8 mouse cellular contexts compared by ENCODE assay signal in genomic region chr2:146855599-146856039, GRCm38 (mm10). TPM values are rescaled to one million over a fixed set of nuclear protein-coding genes. Genes with fewer than 3 reads are reported as not detected.
DNase-seq lines count a peak whose midpoint lies in the region; ATAC-seq and TF ChIP-seq lines count a peak whose summit lies in the region.

Kiz (plus strand) TSS chr2:146855864.

- peak within 1 kb of the TSS; percentile 68 for H3K4me3 ChIP-seq in forebrain, embryonic 13.5 days
- peak within 1 kb of the TSS; percentile 92 for H3K4me3 ChIP-seq in liver, embryonic 16.5 days (ENCODE audit: low read depth, low read length)
- peak within 1 kb of the TSS; percentile 79 for H3K4me3 ChIP-seq in neural tube, embryonic 12.5 days
- H3K4me3 ChIP-seq in stomach, postnatal 0 days (ENCODE audit: low read depth, low read length): peak within 1 kb of the TSS; percentile 79

- TF ChIP-seq EP300 in stomach, postnatal 0 days (optimal IDR thresholded peaks at IDR 0.05): no peak

- peak within 1 kb of the TSS; percentile 79 for H3K9ac ChIP-seq in forebrain, embryonic 13.5 days
- peak within 1 kb of the TSS; percentile 92 for H3K9ac ChIP-seq in liver, embryonic 16.5 days (ENCODE audit: low read depth, low read length)
- peak within 1 kb of the TSS; percentile 74 for H3K9ac ChIP-seq in neural tube, embryonic 12.5 days
- H3K9ac ChIP-seq in stomach, postnatal 0 days (ENCODE audit: low read length): peak within 1 kb of the TSS; percentile 86

- WGBS in forebrain, embryonic 13.5 days: under 1% methylated on average over 31 of the region's 32 CpGs
- under 1% methylated on average over 32 of the region's 32 CpGs for WGBS in large intestine, adult 2 months
- under 1% methylated on average over 32 of the region's 32 CpGs for WGBS in liver, embryonic 16.5 days (ENCODE audit: insufficient replicate concordance)
- WGBS in neural tube, embryonic 12.5 days: under 1% methylated on average over 32 of the region's 32 CpGs
- under 1% methylated on average over 31 of the region's 32 CpGs for WGBS in stomach, postnatal 0 days

- peak within 1 kb of the TSS; percentile 82 for H3K4me2 ChIP-seq in forebrain, embryonic 13.5 days
- H3K4me2 ChIP-seq in liver, embryonic 16.5 days (ENCODE audit: low read depth, low read length): peak within 1 kb of the TSS; percentile 92
- peak within 1 kb of the TSS; percentile 73 for H3K4me2 ChIP-seq in neural tube, embryonic 12.5 days (replicated peaks)
- H3K4me2 ChIP-seq in stomach, postnatal 0 days (replicated peaks; ENCODE audit: low read depth): peak within 1 kb of the TSS; percentile 91

- DNase-seq in ES-CJ7 (ENCODE audit: low read depth, low spot score): peak; percentile 88
- peak; percentile 95 for DNase-seq in heart, postnatal 10 days
- DNase-seq in large intestine, adult 2 months (ENCODE audit: low read depth, low spot score): peak; percentile 78
- peak; percentile 97 for DNase-seq in stomach, postnatal 0 days (ENCODE audit: low spot score)

- H3K36me3 ChIP-seq in forebrain, embryonic 13.5 days (ENCODE audit: poor library complexity, severe bottlenecking): no peaks in the 10 kb centered on the region
- no peaks in the 10 kb centered on the region for H3K36me3 ChIP-seq in liver, embryonic 16.5 days (ENCODE audit: control insufficient read depth, insufficient read depth)
- H3K36me3 ChIP-seq in neural tube, embryonic 12.5 days: no peaks in the 10 kb centered on the region
- H3K36me3 ChIP-seq in stomach, postnatal 0 days (ENCODE audit: control insufficient read depth, insufficient read depth, low read length): no peaks in the 10 kb centered on the region

- peak; percentile 95 for ATAC-seq in cerebellum, adult (ENCODE audit: insufficient number of reproducible peaks, low FRiP score, low TSS enrichment)
- peak; percentile 99 for ATAC-seq in forebrain, embryonic 13.5 days
- peak; percentile 99 for ATAC-seq in liver, embryonic 16.5 days (ENCODE audit: low read depth)
- peak; percentile 100 for ATAC-seq in neural tube, embryonic 12.5 days (ENCODE audit: low FRiP score, low read depth)
- peak; percentile 99 for ATAC-seq in stomach, postnatal 0 days (ENCODE audit: low FRiP score, low TSS enrichment)

- no peaks in the 10 kb centered on the region for H3K9me3 ChIP-seq in forebrain, embryonic 13.5 days (replicated peaks)
- no peaks in the 10 kb centered on the region for H3K9me3 ChIP-seq in liver, embryonic 16.5 days (replicated peaks; ENCODE audit: control insufficient read depth, low read length)
- no peaks in the 10 kb centered on the region for H3K9me3 ChIP-seq in neural tube, embryonic 12.5 days
- H3K9me3 ChIP-seq in stomach, postnatal 0 days (ENCODE audit: control insufficient read depth, low read length): no peaks in the 10 kb centered on the region

- TF ChIP-seq CTCF in stomach, postnatal 0 days (IDR thresholded peaks at IDR 0.05; ENCODE audit: low read depth): peak; percentile 50; the same call in 1 of the 2 replicates

- H3K4me1 ChIP-seq in forebrain, embryonic 13.5 days: no peaks in the 10 kb centered on the region
- peaks cover 6% of the 10 kb centered on the region for H3K4me1 ChIP-seq in liver, embryonic 16.5 days (ENCODE audit: control insufficient read depth, low read depth, low read length)
- peaks cover 3% of the 10 kb centered on the region; the same call in 1 of the 2 replicates for H3K4me1 ChIP-seq in neural tube, embryonic 12.5 days
- no peaks in the 10 kb centered on the region for H3K4me1 ChIP-seq in stomach, postnatal 0 days (replicated peaks; ENCODE audit: control insufficient read depth, insufficient read depth)

- no peaks in the 10 kb centered on the region for H3K27me3 ChIP-seq in forebrain, embryonic 13.5 days
- no peaks in the 10 kb centered on the region for H3K27me3 ChIP-seq in liver, embryonic 16.5 days (ENCODE audit: control insufficient read depth, insufficient read depth, low read depth, low read length)
- 0 out of 2 replicates have a peak, but pooled peaks cover 4% of the 10 kb centered on the region for H3K27me3 ChIP-seq in neural tube, embryonic 12.5 days (replicated peaks)
- H3K27me3 ChIP-seq in stomach, postnatal 0 days (ENCODE audit: control insufficient read depth, insufficient read depth, low read length): no peaks in the 10 kb centered on the region

- H3K27ac ChIP-seq in forebrain, embryonic 13.5 days: peak within 1 kb of the TSS; percentile 78
- H3K27ac ChIP-seq in liver, embryonic 16.5 days (ENCODE audit: low read length): peak within 1 kb of the TSS; percentile 89
- H3K27ac ChIP-seq in neural tube, embryonic 12.5 days: peak within 1 kb of the TSS; percentile 46; the same call in 1 of the 2 replicates
- H3K27ac ChIP-seq in stomach, postnatal 0 days (replicated peaks): peak within 1 kb of the TSS; percentile 53

- intact Hi-C loops in heart, postnatal 10 days (cut with DNase I): loop anchor here (5.0 kb wide), 2 partner anchors 42 to 157 kb away; partner anchors contain the start of gene Xrn2

RNA-seq across cellular contexts. Expression of gene Kiz, which starts in this region (rescaled TPM):
- polyA plus RNA-seq in forebrain, embryonic 13.5 days (2015; fragmentation: Nextera tagmentation; extraction: Ambion mirVana): 28.0 and 28.1 TPM in 2 replicates
- total RNA-seq in heart, postnatal 10 days (2021): 10 to 100 TPM; 39.9 to 50.6 TPM
- polyA plus RNA-seq in large intestine, adult 2 months (2012; rRNA removed): 1.5 and 2.1 TPM in 2 replicates
- 10.8 and 12.1 TPM in 2 replicates for polyA plus RNA-seq in liver, embryonic 16.5 days (2015; fragmentation: Nextera tagmentation; extraction: Ambion mirVana)
- 31.4 and 34.1 TPM in 2 replicates for polyA plus RNA-seq in neural tube, embryonic 12.5 days (2016; fragmentation: Nextera tagmentation; extraction: Ambion mirVana)
- polyA plus RNA-seq in stomach, postnatal 0 days (2015; fragmentation: Nextera tagmentation; extraction: Ambion mirVana): 11.7 and 13.3 TPM in 2 replicates

Comparison
In these comparisons a context has a peak if more than half of its experiments do, and no peak if none do; other contexts are left out.
1. Peak in every context shown above with its lines: DNase-seq, ATAC-seq, H3K4me3 ChIP-seq and H3K27ac ChIP-seq.